Mouse (Mus musculus): Measurements from ENCODE around the gene Ubald1.

GRCm38 (mm10) chr16:4907972-4908371 lies 27.9 kb upstream of the Ubald1 start:
- no peak for TF ChIP-seq CTCF (IDR thresholded peaks at IDR 0.05; ENCODE audit: control insufficient read depth, insufficient read depth, insufficient replicate concordance, low read depth, low read length)
- no peak for TF ChIP-seq POLR2A (IDR thresholded peaks at IDR 0.05; ENCODE audit: control insufficient read depth, low read depth, low read length)
